Mouse (Mus musculus) heart, adult 2 months (tissue): ENCODE data around the gene Lcn2. TPM values are rescaled to one million over a fixed set of nuclear protein-coding genes. Genes with fewer than 3 reads are reported as not detected.
"Not testable (repeated sequence)": the region's sequence is repeated elsewhere in the genome, so short reads cannot be mapped to it uniquely, and the experiment has no call there.

Experiments
- DNase-seq, 2 experiments: peaks; one replicate each; pipeline ENCODE4 v3.0.0; 2021
- H3K27ac ChIP-seq: fragments of 200-600 bp; 2 replicates; pipeline ENCODE4 v1.8.1; 2022
- H3K27me3 ChIP-seq: fragments of 200-500 bp; 2 replicates; pipeline ENCODE4 v1.6.1; 2012; ENCODE audit warnings: mild to moderate bottlenecking, low read length, inconsistent platforms, mixed read lengths; ENCODE audit not compliant: control insufficient read depth, insufficient read depth
- H3K36me3 ChIP-seq: fragments of 200-500 bp; 2 replicates; pipeline ENCODE4 v1.6.1; 2012; ENCODE audit warnings: low read length, inconsistent platforms; ENCODE audit not compliant: control insufficient read depth, insufficient read depth
- H3K4me1 ChIP-seq: fragments of 200-500 bp; 2 replicates; pipeline ENCODE4 v1.6.1; 2011; ENCODE audit warnings: low read length; ENCODE audit not compliant: control insufficient read depth, insufficient read depth
- H3K4me3 ChIP-seq: fragments of 200-600 bp; 2 replicates; pipeline ENCODE4 v1.8.1; 2022
- H3K79me2 ChIP-seq: fragments of 200-500 bp; replicated peaks from 2 replicates; pipeline ENCODE4 v1.6.1; 2012; ENCODE audit warnings: mild to moderate bottlenecking, inconsistent platforms, low read length, moderate library complexity, mixed read lengths; ENCODE audit not compliant: control insufficient read depth, insufficient read depth
- H3K9ac ChIP-seq: fragments of 200-500 bp; 2 replicates; pipeline ENCODE4 v1.6.1; 2012; ENCODE audit warnings: low read depth, mild to moderate bottlenecking, control low read depth, inconsistent platforms, low read length, mixed read lengths
- CTCF ChIP-seq: fragments of 200-600 bp; IDR thresholded peaks from 2 replicates; pipeline ENCODE4 v1.8.1; 2022; ENCODE audit warnings: antibody characterized with exemption, mild to moderate bottlenecking, moderate library complexity
- EP300 ChIP-seq: fragments of 200-500 bp; IDR thresholded peaks from 2 replicates; pipeline ENCODE4 v1.6.1; 2011; ENCODE audit warnings: low read depth, low read length, control low read depth; ENCODE audit not compliant: insufficient read depth
- POLR2A ChIP-seq: fragments of 200-500 bp; IDR thresholded peaks from 2 replicates; pipeline ENCODE4 v1.6.1; 2011; ENCODE audit warnings: mild to moderate bottlenecking, low read depth, low read length, control low read depth; ENCODE audit not compliant: insufficient read depth
- WGBS: fragments of 180-500 bp; shearing (Covaris S2); methylation state at CpG from one replicate; pipeline ENCODE4 v1.1.7; 2018; 5-methylcytosine and 5-hydroxymethylcytosine counted together
- intact Hi-C: fragments of 180-260 bp; cut with DNase I; formaldehyde crosslinking; loops from one replicate; pipeline ENCODE4 v1.15.1; 2025
- polyA plus RNA-seq: library from polyadenylated mRNA; depleted of rRNA; stranded (reverse); fragments of >200 nt; gene quantifications from 2 replicates; pipeline ENCODE4 v1.2.3, GENCODE M21; 2012
- total RNA-seq, 2 experiments: library from RNA; stranded (reverse); gene quantifications; 2 replicates each; pipeline ENCODE4 v1.2.3; 2021

The Lcn2 gene
- total and polyA plus RNA-seq, 3 experiments, result 4.1 to 11.3 (median 6.9) TPM

- Histone ChIP-seq H3K36me3 (no peaks in the 10 kb centered on the region), H3K27ac (no peak overlapping the region; the same call in 1 of the 2 replicates), H3K9ac (no peak overlapping the region), H3K4me3 (no peak overlapping the region), H3K27me3 (no peaks in the 10 kb centered on the region), H3K4me1 (no peaks in the 10 kb centered on the region), H3K79me2 (no peaks in the 10 kb centered on the region)
- intact Hi-C loops, result no loop called here
- DNase-seq, result peak in 1 of 2 experiments; percentile 53
- TF ChIP-seq POLR2A (no peak), CTCF (no peak), EP300 (no peak)
- WGBS, result 67% methylated on average over 10 of the region's 10 CpGs
Measured at GRCm38 (mm10) chr2:32374191-32374590, 13.9 kb downstream of the Lcn2 start.

GRCm38 (mm10) chr2:32367315-32367714 lies 20.7 kb downstream of the Lcn2 start:
- no peak overlapping the region for H3K27ac ChIP-seq
- H3K27me3 ChIP-seq, result no peaks in the 10 kb centered on the region
- H3K79me2 ChIP-seq, result no peaks in the 10 kb centered on the region
- no peak overlapping the region for H3K9ac ChIP-seq
- intact Hi-C loops, result no loop called here
- no peak for TF ChIP-seq EP300
- TF ChIP-seq POLR2A, result no peak
- TF ChIP-seq CTCF, result no peak
- H3K4me3 ChIP-seq, result no peak overlapping the region
- 95% methylated on average over 5 of the region's 5 CpGs for WGBS
- no peak for DNase-seq
- no peaks in the 10 kb centered on the region for H3K4me1 ChIP-seq
- H3K36me3 ChIP-seq, result no peaks in the 10 kb centered on the region

DNA sequence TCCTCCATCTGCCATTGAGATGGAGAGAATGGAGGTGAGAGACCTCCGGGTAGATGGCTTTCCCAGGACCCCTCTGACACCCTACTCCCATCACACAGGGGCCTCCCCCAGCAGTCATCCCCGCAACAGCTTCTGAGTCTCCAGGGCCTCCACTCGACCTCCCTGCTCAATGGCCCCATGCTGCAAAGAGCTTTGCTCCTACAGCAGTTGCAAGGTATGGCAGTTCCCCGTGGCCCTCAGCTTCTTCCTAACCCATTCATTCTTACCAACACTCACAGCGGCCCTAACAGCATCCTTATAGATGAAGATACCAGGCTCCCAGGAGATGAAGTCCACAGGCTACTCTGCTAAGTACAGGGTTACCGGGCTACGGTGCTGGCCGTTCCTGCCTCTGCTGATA lies 23.9 kb downstream of the Lcn2 start:
- WGBS, result 83% methylated on average over 8 of the region's 8 CpGs
- H3K4me3 ChIP-seq, result no peak overlapping the region; the same call in 1 of the 2 replicates
- H3K79me2 ChIP-seq, result no peaks in the 10 kb centered on the region
- no peaks in the 10 kb centered on the region for H3K27me3 ChIP-seq
- TF ChIP-seq CTCF, result no peak
- TF ChIP-seq EP300, result no peak
- no peak for TF ChIP-seq POLR2A
- DNase-seq, result no peak
- H3K9ac ChIP-seq, result no peak overlapping the region
- intact Hi-C loops, result no loop called here
- H3K27ac ChIP-seq, result no peak overlapping the region
- H3K36me3 ChIP-seq, result no peaks in the 10 kb centered on the region
- peaks cover 1% of the 10 kb centered on the region; the same call in 1 of the 2 replicates for H3K4me1 ChIP-seq

- intact Hi-C loops, result loop anchor here (1.0 kb wide), 2 partner anchors 18 to 32 kb away; partner anchors contain the start of genes 1110008P14Rik and Ptges2
- Histone ChIP-seq H3K4me1 (peaks cover 1% of the 10 kb centered on the region; the same call in 1 of the 2 replicates), H3K9ac (peak overlapping the region; percentile 77), H3K27me3 (no peaks in the 10 kb centered on the region), H3K4me3 (peak overlapping the region; percentile 65), H3K79me2 (no peaks in the 10 kb centered on the region), H3K27ac (peak overlapping the region; percentile 83), H3K36me3 (no peaks in the 10 kb centered on the region)
- no peak for DNase-seq
- no peak for TF ChIP-seq POLR2A
- no peak for TF ChIP-seq CTCF
- TF ChIP-seq EP300, result peak; percentile 8; the same call in 1 of the 2 replicates
- 7% methylated on average over 19 of the region's 19 CpGs for WGBS
Measured at GRCm38 (mm10) chr2:32363376-32364106, 24.5 kb downstream of the Lcn2 start.

DNA sequence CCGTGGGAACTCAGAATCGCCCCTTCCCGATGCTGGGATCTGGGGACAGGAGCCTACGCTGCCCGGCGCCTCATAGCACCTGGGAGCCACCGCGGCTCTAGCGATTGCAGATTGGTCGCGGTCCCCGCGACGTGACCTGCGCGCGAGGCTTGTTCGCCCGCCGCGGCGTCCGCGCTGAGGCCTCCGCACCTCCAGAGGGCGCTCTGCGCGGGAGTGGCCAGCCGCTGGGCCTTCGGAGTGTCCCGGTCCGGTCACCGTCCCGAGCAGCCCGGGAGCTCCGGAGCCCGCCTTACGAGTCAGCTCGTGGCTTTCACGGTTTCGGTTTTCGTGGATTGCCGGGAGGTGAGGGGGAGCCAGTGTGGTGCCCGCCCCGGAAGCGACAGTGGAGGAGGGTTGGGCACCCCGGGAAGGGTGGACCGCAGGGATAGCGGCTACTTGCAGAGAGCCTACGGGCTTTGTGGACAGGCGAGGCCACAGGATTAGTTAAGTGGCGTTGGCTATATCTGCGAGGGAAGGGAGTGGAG lies 25.2 kb downstream of the Lcn2 start:
- under 1% methylated on average over 53 of the region's 53 CpGs for WGBS
- TF ChIP-seq EP300 (0 out of 2 replicates have a peak, but pooled peaks have one; percentile 35), POLR2A (peak; percentile 76), CTCF (no peak)
- peak overlapping the region; percentile 65 for H3K4me3 ChIP-seq
- H3K79me2 ChIP-seq, result no peaks in the 10 kb centered on the region
- H3K27me3 ChIP-seq, result no peaks in the 10 kb centered on the region
- peak overlapping the region; percentile 83 for H3K27ac ChIP-seq
- intact Hi-C loops, result loop anchor here (1.0 kb wide), 2 partner anchors 18 to 32 kb away; partner anchors contain the start of genes 1110008P14Rik and Ptges2
- H3K36me3 ChIP-seq, result no peaks in the 10 kb centered on the region
- H3K4me1 ChIP-seq, result peaks cover 1% of the 10 kb centered on the region; the same call in 1 of the 2 replicates
- peak overlapping the region; percentile 77 for H3K9ac ChIP-seq
- DNase-seq, result peak; percentile 95 to 98

DNA sequence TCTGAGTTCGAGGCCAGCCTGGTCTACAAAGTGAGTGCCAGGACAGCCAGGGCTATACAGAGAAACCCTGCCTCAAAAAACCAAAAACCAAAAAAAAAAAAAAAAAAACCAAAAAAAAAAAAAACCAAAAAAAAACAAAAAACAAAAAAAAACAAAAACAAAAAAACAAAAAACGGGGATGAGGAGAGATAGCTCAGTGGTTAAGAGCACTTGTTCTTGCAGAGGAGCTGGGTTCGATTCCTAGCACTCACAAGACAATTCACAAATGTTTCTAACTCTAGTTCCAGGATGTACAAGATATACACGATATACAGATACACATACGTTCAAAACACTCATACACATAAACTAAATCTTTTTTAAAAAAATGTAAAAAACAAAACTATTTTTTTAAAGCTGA lies 25.8 kb downstream of the Lcn2 start:
- intact Hi-C loops, H3K4me1 ChIP-seq, H3K36me3 ChIP-seq, H3K27me3 ChIP-seq, H3K79me2 ChIP-seq, DNase-seq: not testable (repeated sequence)
- H3K27ac ChIP-seq, result peak overlapping the region; percentile 83
- peak overlapping the region; percentile 77 for H3K9ac ChIP-seq
- peak overlapping the region; percentile 65 for H3K4me3 ChIP-seq
- 21% methylated on average over 5 of the region's 5 CpGs for WGBS
